Mouse (Mus musculus): ENCODE results near the gene Stk35. TPM values are rescaled to one million over a fixed set of nuclear protein-coding genes. Genes with fewer than 3 reads are reported as not detected.
A peak's percentile ranks its signal among the peaks of the same experiment; 100 is the strongest.

Gene Stk35
- total RNA-seq (2021) = 10 to 100 TPM; 21.5 to 24.4 TPM
- long read RNA-seq, partial matches to known transcripts = 0 of 1 reads
- long read RNA-seq, other reads (novel, unspliced or antisense) = 1 of 1 reads

- peak; percentile 84 to 88 for DNase-seq (ENCODE audit: low spot score in 2 of 2)
These were observed at the start of gene Stk35 for GRCm38 (mm10) chr2:129800271-129800903. Gene Stk35, plus strand, starts transcription at chr2:129800517.

- no peak for DNase-seq (ENCODE audit: low spot score in 2 of 2)
These were observed 18.3 kb upstream of the Stk35 start for GRCm38 (mm10) chr2:129782046-129782445.

DNA sequence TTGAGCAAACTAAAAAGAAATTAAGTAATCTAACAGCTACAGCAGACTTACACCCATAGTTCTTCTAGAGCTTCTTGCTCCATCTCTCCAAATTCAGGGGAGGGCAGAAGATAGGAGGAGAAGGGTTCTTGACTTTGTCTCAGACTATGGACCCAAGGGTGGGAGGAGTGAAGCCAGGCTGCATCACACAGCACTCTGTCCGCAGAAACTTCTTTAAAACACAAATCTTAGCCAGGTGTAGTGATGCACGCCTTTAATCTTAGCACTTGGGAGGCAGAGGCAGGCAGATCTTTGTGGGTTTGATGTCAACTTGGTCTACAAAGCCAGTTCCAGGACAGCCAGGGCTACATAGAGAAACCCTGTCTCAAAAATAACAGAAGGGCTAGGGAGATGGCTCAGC lies 3.8 kb upstream of the Stk35 start:
- DNase-seq (ENCODE audit: low spot score in 2 of 2) = no peak

- no peak for DNase-seq (ENCODE audit: low spot score in 2 of 2)
These were observed 2.6 kb upstream of the Stk35 start for GRCm38 (mm10) chr2:129797709-129798108.

GRCm38 (mm10) chr2:129798410-129798809 lies 1.9 kb upstream of the Stk35 start:
- DNase-seq (ENCODE audit: low spot score in 2 of 2) = no peak

- no peak for DNase-seq (ENCODE audit: low spot score in 2 of 2)
These were observed 550 bp downstream of the Stk35 start for GRCm38 (mm10) chr2:129800904-129801230.

DNA sequence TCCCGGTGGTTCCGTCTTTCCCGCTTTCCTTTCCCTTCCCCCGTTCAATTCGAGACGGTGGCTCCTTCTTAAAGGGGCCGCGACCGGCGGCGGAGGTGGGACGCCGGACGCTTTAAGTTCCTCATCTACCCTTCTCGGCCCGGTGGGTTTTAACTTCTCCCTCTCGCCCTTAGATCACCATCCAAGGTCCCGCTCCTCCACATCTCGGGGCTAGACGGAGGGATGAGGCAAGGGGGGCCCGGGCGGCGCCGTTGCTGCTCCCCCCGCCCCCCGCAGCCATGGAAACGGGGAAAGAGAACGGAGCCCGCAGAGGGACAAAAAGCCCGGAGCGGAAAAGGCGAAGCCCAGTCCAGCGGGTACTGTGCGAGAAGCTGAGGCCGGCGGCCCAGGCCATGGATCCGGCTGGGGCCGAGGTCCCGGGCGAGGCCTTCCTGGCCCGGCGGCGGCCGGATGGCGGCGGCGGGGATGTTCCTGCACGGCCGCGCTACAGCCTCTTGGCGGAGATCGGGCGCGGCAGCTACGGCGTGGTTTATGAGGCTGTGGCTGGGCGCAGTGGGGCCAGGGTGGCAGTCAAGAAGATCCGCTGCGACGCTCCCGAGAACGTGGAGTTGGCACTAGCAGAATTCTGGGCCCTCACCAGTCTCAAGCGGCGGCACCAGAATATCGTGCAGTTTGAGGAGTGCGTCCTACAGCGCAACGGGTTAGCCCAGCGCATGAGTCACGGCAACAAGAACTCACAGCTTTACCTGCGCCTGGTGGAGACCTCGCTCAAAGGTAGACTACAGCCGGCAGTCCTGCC lies 1.1 kb downstream of the Stk35 start:
- DNase-seq (ENCODE audit: low spot score in 2 of 2) = peak; percentile 98

DNA sequence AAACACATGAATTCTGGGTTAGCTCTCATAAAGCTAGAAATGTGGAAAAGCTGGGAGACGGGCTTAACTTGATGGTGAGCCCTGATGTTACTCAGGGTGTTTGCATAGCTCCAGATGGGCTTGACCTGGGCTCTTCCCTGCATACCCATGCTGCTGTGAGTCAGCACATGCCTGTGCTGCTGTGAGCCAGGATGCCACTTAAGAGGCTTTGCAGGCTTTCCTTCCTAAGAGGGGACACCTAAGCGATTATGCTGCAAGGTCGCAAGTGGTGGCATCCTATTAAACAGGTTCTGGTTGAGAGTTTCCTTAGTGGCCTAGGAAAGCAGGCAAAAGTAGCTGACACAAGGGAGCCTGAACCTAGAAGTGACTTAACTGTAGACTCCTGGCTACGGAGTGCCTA lies 5.2 kb downstream of the Stk35 start:
- DNase-seq (ENCODE audit: low spot score in 2 of 2) = no peak

- DNase-seq (ENCODE audit: low spot score in 2 of 2) = no peak
These were observed 6.2 kb downstream of the Stk35 start for GRCm38 (mm10) chr2:129806486-129806885.

GRCm38 (mm10) chr2:129810563-129810962 lies 10.2 kb downstream of the Stk35 start:
- no peak for DNase-seq (ENCODE audit: low spot score in 2 of 2)

GRCm38 (mm10) chr2:129814033-129814432 lies 13.7 kb downstream of the Stk35 start:
- DNase-seq (ENCODE audit: low spot score in 2 of 2) = no peak

DNA sequence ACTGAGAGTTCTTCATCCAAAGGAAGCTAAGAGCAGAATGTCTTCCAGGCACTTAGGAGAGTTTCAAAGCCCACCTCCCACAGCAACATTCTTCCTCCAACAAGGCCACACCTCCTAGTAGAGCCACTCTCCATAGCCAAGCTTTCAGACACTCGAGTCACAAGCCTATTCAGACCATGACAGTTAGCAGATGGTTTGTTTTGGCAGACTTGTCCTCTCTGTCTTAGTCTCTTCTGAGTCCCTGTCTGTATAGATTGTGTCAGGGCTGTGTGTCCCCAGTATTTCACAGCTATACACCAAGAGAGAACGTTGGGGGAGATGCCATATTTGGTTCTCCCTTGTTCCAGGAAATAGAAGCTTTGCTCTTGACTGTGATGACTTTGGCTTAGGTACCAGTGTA lies 14.8 kb downstream of the Stk35 start:
- no peak for DNase-seq (ENCODE audit: low spot score in 2 of 2)

GRCm38 (mm10) chr2:129817603-129818257 lies 17.4 kb downstream of the Stk35 start:
- DNase-seq (ENCODE audit: low spot score in 2 of 2) = no peak

GRCm38 (mm10) chr2:129818868-129819267 lies 18.6 kb downstream of the Stk35 start:
- DNase-seq (ENCODE audit: low spot score in 2 of 2) = no peak

DNA sequence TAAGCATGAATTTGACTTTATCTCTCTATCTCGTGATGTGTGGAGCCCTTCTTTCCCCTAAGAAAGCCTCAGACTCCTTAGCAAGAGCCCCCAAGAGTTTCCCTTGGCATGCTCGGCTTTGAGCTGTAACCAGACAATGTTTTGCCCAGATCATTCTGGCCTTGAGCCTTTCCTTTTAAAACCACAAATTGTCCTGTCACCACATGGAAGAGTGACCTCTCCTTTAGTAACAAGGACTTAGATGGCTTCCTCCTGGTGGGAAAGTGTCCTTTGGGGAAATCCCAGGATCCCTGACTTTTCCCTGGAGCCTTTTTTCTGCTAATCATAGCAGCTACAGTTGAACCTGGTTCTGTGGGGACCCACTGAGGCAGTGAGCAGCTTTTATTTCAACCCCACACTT lies 19.2 kb downstream of the Stk35 start:
- no peak for DNase-seq (ENCODE audit: low spot score in 2 of 2)

DNA sequence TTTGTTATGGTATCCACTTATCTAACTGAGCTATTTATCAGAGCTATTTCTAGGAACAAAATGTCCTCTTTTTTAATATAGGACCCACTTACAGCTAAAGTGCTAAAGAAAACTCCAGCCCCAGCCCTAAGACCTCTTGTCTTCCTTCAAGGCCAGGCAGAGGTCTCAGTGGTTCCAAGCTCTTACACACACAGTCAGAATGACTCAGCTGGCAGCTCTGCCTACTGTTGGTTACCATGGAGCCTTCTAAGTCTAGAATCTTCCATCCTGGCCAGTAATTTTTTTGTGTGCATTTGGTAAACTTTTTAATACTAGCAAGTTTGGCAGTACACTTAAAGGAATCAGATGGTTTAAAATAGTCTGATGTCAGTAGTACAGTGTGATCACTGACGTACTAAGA lies 19.6 kb downstream of the Stk35 start:
- no peak for DNase-seq (ENCODE audit: low spot score in 2 of 2)

GRCm38 (mm10) chr2:129821021-129821420 lies 20.7 kb downstream of the Stk35 start:
- DNase-seq (ENCODE audit: low spot score in 2 of 2) = no peak

DNA sequence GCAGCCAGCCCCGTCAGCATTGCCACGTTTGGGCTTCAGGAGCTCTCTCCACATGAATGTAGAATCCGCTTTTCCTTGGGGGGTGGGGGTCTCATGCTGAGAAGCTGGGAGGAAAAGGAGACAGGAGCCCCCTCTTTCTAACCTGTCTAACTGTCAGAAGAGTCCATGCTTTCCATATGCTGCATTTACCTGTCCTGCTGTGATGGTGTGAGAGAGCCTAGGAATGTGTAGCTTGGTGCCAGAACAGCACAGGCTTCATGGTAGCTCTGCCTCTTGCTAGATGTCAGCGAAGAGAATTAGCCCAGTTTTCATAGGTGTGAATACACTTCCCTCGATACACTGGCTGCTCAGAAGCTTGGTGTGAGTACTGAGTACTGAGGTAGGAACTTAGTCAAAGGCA lies 21.3 kb downstream of the Stk35 start:
- DNase-seq (ENCODE audit: low spot score in 2 of 2) = no peak

GRCm38 (mm10) chr2:129823310-129823709 lies 23.0 kb downstream of the Stk35 start:
- DNase-seq (ENCODE audit: low spot score in 2 of 2) = no peak

- no peak for DNase-seq (ENCODE audit: low spot score in 2 of 2)
These were observed 23.9 kb downstream of the Stk35 start for GRCm38 (mm10) chr2:129824254-129824653.

DNA sequence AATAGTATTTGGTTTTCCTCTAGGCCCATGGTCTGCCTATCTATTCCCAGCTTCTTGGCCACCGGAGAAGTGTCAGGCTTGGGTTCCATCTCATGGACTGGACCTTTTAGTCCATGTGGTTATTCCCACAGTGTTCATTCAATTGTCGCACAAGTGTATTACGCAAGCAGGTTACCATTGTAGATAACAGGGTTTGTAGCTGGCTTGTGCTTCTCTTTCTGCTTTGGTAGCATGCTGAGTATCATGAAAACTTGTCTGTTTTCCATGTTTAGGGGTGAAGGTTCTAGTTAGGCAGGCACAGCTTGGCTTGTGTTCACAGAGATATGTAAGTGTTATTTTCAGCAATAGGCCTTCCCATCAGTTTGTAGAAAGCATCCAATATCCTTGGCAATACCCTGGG lies 25.8 kb downstream of the Stk35 start:
- no peak for DNase-seq (ENCODE audit: low spot score in 2 of 2)

DNA sequence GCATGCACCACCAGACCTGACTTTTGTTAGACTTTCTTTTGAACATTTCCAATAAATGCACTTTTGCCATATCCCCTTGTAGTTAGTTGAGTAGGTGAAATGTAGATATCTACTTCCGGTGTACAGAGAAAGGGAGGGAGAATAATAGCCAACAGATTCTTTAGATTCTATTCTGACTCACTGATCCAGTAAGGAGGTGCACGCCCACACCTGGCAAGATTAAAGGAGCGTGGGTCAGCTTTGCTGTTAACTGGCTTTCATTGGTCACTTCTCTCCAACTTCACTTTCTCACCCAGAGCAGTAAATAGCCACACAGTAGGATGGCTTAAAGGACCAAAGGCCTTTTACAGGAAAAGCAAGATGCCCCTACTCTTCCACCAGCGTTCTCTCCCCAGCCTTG lies 32.7 kb downstream of the Stk35 start:
- DNase-seq (ENCODE audit: low spot score in 2 of 2) = no peak

Measured in layer of hippocampus, postnatal 10 days (tissue).